Mouse (Mus musculus) cerebellum, adult 2 months (tissue): ENCODE data around the gene Dph5. TPM values are rescaled to one million over a fixed set of nuclear protein-coding genes. Genes with fewer than 3 reads are reported as not detected.

Experiments used
- DNase-seq, 2 experiments: peaks; one replicate each; pipeline ENCODE4 v3.0.0; 2021
- H3K27ac ChIP-seq: fragments of 200-500 bp; 2 replicates; pipeline ENCODE4 v1.5.1; 2012; ENCODE audit warnings: low read length, control low read depth, inconsistent platforms; ENCODE audit not compliant: insufficient read depth
- H3K27me3 ChIP-seq: fragments of 200-500 bp; 2 replicates; pipeline ENCODE4 v1.6.1; 2012; ENCODE audit warnings: inconsistent platforms, mild to moderate bottlenecking, low read length, moderate library complexity; ENCODE audit not compliant: control insufficient read depth, insufficient read depth
- H3K4me1 ChIP-seq: fragments of 200-500 bp; 2 replicates; pipeline ENCODE4 v1.6.1; 2011; ENCODE audit warnings: low read length; ENCODE audit not compliant: control insufficient read depth, insufficient read depth
- H3K4me3 ChIP-seq: fragments of 200-500 bp; replicated peaks from 2 replicates; pipeline ENCODE3; 2011; ENCODE audit warnings: mild to moderate bottlenecking, low read depth, low read length, control low read depth; ENCODE audit not compliant: insufficient read depth
- CTCF ChIP-seq: fragments of 200-500 bp; IDR thresholded peaks from 2 replicates; pipeline ENCODE4 v1.5.1; 2011; ENCODE audit warnings: low read depth, mild to moderate bottlenecking, control low read depth, low read length, moderate library complexity, borderline replicate concordance; ENCODE audit not compliant: insufficient read depth
- POLR2A ChIP-seq: fragments of 200-500 bp; IDR thresholded peaks from 2 replicates; pipeline ENCODE4 v1.6.1; 2011; ENCODE audit warnings: low read length, control low read depth, borderline replicate concordance; ENCODE audit not compliant: insufficient read depth
- WGBS: fragments of 180-500 bp; shearing (Covaris S2); methylation state at CpG from one replicate; pipeline ENCODE4 v1.1.7; 2018; 5-methylcytosine and 5-hydroxymethylcytosine counted together
- polyA plus RNA-seq: library from polyadenylated mRNA; depleted of rRNA; stranded (reverse); fragments of >200 nt; gene quantifications from 2 replicates; pipeline ENCODE4 v1.2.3, GENCODE M21; 2012

The Dph5 gene
- polyA plus RNA-seq, 1 experiment: 11.4 TPM

GRCm38 (mm10) chr3:115869360-115869759 lies 18.3 kb upstream of the Dph5 start:
- no peak for DNase-seq
- 84% methylated on average over 2 of the region's 2 CpGs for WGBS
- H3K4me3 ChIP-seq: no peak overlapping the region
- no peaks in the 10 kb centered on the region for H3K27me3 ChIP-seq
- no peak for TF ChIP-seq POLR2A
- TF ChIP-seq CTCF: no peak
- no peaks in the 10 kb centered on the region for H3K4me1 ChIP-seq
- no peak overlapping the region for H3K27ac ChIP-seq

- DNase-seq: no peak
- WGBS: 31% methylated on average over 6 of the region's 6 CpGs
These were observed 12.1 kb upstream of the Dph5 start for GRCm38 (mm10) chr3:115875551-115875950.

GRCm38 (mm10) chr3:115877133-115877532 lies 10.5 kb upstream of the Dph5 start:
- no peak for DNase-seq
- TF ChIP-seq CTCF: no peak
- TF ChIP-seq POLR2A: no peak
- Histone ChIP-seq H3K27ac (no peak overlapping the region), H3K4me1 (no peaks in the 10 kb centered on the region), H3K4me3 (no peak overlapping the region), H3K27me3 (no peaks in the 10 kb centered on the region)
- WGBS: 82% methylated on average over 1 of the region's 1 CpGs

More at GRCm38 (mm10) chr3:115875551-115875950, 12.1 kb upstream of the Dph5 start:
- Histone ChIP-seq H3K27ac (no peak overlapping the region), H3K4me1 (no peaks in the 10 kb centered on the region), H3K4me3 (no peak overlapping the region), H3K27me3 (no peaks in the 10 kb centered on the region)
- TF ChIP-seq CTCF (no peak), POLR2A (no peak)

- Histone ChIP-seq H3K4me1 (no peaks in the 10 kb centered on the region), H3K27ac (no peak overlapping the region), H3K4me3 (no peak overlapping the region), H3K27me3 (no peaks in the 10 kb centered on the region)
- WGBS: 87% methylated on average over 1 of the region's 1 CpGs
- DNase-seq: no peak
- TF ChIP-seq POLR2A: no peak
- TF ChIP-seq CTCF: no peak
These were observed 3.6 kb upstream of the Dph5 start for GRCm38 (mm10) chr3:115884086-115884485.

- H3K27me3 ChIP-seq: no peaks in the 10 kb centered on the region
- no peaks in the 10 kb centered on the region for H3K4me1 ChIP-seq
- WGBS: 2% methylated on average over 21 of the region's 21 CpGs
- no peak for DNase-seq
- peak overlapping the region; percentile 86 for H3K4me3 ChIP-seq
- no peak for TF ChIP-seq CTCF
- no peak for TF ChIP-seq POLR2A
- no peak overlapping the region for H3K27ac ChIP-seq
These were observed 871 bp downstream of the Dph5 start for GRCm38 (mm10) chr3:115888310-115889106.

- Histone ChIP-seq H3K4me3 (no peak overlapping the region), H3K27me3 (no peaks in the 10 kb centered on the region), H3K27ac (no peak overlapping the region), H3K4me1 (no peaks in the 10 kb centered on the region)
- WGBS: 63% methylated on average over 4 of the region's 4 CpGs
- no peak for TF ChIP-seq POLR2A
- no peak for TF ChIP-seq CTCF
- no peak for DNase-seq
These were observed 4.7 kb downstream of the Dph5 start for GRCm38 (mm10) chr3:115892341-115892740.

- Histone ChIP-seq H3K4me3 (no peak overlapping the region), H3K4me1 (no peaks in the 10 kb centered on the region), H3K27ac (no peak overlapping the region), H3K27me3 (no peaks in the 10 kb centered on the region)
- WGBS: 89% methylated on average over 2 of the region's 2 CpGs
- TF ChIP-seq POLR2A (no peak), CTCF (no peak)
- DNase-seq: no peak
These were observed 5.5 kb downstream of the Dph5 start for GRCm38 (mm10) chr3:115893166-115893565.

GRCm38 (mm10) chr3:115898354-115898948 lies 10.8 kb downstream of the Dph5 start:
- no peak for DNase-seq

More at GRCm38 (mm10) chr3:115898354-115898948, 10.8 kb downstream of the Dph5 start:
- Histone ChIP-seq H3K4me1 (no peaks in the 10 kb centered on the region), H3K4me3 (no peak overlapping the region), H3K27ac (no peak overlapping the region), H3K27me3 (no peaks in the 10 kb centered on the region)
- 82% methylated on average over 3 of the region's 3 CpGs for WGBS
- TF ChIP-seq CTCF (no peak), POLR2A (no peak)
